Mouse (Mus musculus) kidney, embryonic 14.5 days (tissue): ENCODE measurements at regions not wholly inside any gene's neighbourhood (a gene's known extent, or its start where the extent isn't known, plus 50 kb on each side); places are given as distances from the start of the nearest gene placed in this dataset.

Experiments
- ATAC-seq: fragments of 200-750 bp; cut with Nextera tagmentation; 2 replicates; pipeline ENCODE4 v1.8.0; 2017; ENCODE audit warnings: moderate number of reproducible peaks, mild to moderate bottlenecking, moderate TSS enrichment, moderate library complexity; ENCODE audit not compliant: low FRiP score, low TSS enrichment
- H3K27ac ChIP-seq: fragments of 300-500 bp; sonication (generic); 2 replicates; pipeline ENCODE4 v1.5.1; 2014; ENCODE audit warnings: low read depth, mild to moderate bottlenecking, low read length, moderate library complexity, mixed read lengths
- H3K27me3 ChIP-seq: fragments of 300-500 bp; sonication (generic); 2 replicates; pipeline ENCODE4 v1.6.1; 2014; ENCODE audit warnings: mild to moderate bottlenecking, low read length; ENCODE audit not compliant: control insufficient read depth, insufficient read depth
- H3K36me3 ChIP-seq: fragments of 300-500 bp; sonication (generic); 2 replicates; pipeline ENCODE4 v1.6.1; 2014; ENCODE audit warnings: low read length, mixed read lengths; ENCODE audit not compliant: control insufficient read depth, insufficient read depth
- H3K4me1 ChIP-seq: fragments of 300-500 bp; sonication (generic); 2 replicates; pipeline ENCODE4 v1.6.1; 2014; ENCODE audit warnings: low read length, mixed read lengths; ENCODE audit not compliant: control insufficient read depth, insufficient read depth
- H3K4me2 ChIP-seq: fragments of 300-500 bp; sonication (generic); replicated peaks from 2 replicates; pipeline ENCODE4 v1.6.1; 2014; ENCODE audit warnings: low read depth, mild to moderate bottlenecking, low read length
- H3K4me3 ChIP-seq: fragments of 300-500 bp; sonication (generic); 2 replicates; pipeline ENCODE4 v1.5.1; 2014; ENCODE audit warnings: mild to moderate bottlenecking, low read length
- H3K9ac ChIP-seq: fragments of 300-500 bp; sonication (generic); 2 replicates; pipeline ENCODE4 v1.6.1; 2014; ENCODE audit warnings: low read depth, mild to moderate bottlenecking, low read length, moderate library complexity
- H3K9me3 ChIP-seq: fragments of 300-500 bp; sonication (generic); 2 replicates; pipeline ENCODE4 v1.6.1; 2016; ENCODE audit warnings: low read length; ENCODE audit not compliant: control insufficient read depth
- WGBS: fragments of 180-500 bp; shearing (Covaris S2); extraction: QIAGEN DNeasy Blood & Tissue Kit; methylation state at CpG from one replicate; pipeline ENCODE4 v1.1.7; 2014; 5-methylcytosine and 5-hydroxymethylcytosine counted together

GRCm38 (mm10) chr15:62302233-62302632, 1379.4 kb upstream of the A1bg start:
- H3K4me3 ChIP-seq, result no peak overlapping the region
- H3K4me2 ChIP-seq, result no peak overlapping the region
- WGBS, result 83% methylated on average over 3 of the region's 3 CpGs
- ATAC-seq, result no peak
- H3K9ac ChIP-seq, result no peak overlapping the region
- H3K36me3 ChIP-seq, result no peaks in the 10 kb centered on the region
- no peak overlapping the region for H3K27ac ChIP-seq
- no peaks in the 10 kb centered on the region for H3K4me1 ChIP-seq
- no peaks in the 10 kb centered on the region for H3K9me3 ChIP-seq
- no peaks in the 10 kb centered on the region for H3K27me3 ChIP-seq

- Histone ChIP-seq H3K9me3 (no peaks in the 10 kb centered on the region), H3K4me2 (no peak overlapping the region), H3K27me3 (no peaks in the 10 kb centered on the region), H3K27ac (no peak overlapping the region), H3K4me3 (no peak overlapping the region), H3K9ac (no peak overlapping the region), H3K4me1 (no peaks in the 10 kb centered on the region), H3K36me3 (no peaks in the 10 kb centered on the region)
- WGBS, result 91% methylated on average over 3 of the region's 3 CpGs
- no peak for ATAC-seq
These were observed 1378.8 kb upstream of the A1bg start for GRCm38 (mm10) chr15:62301567-62301966.

- H3K9ac ChIP-seq, result no peak overlapping the region
- no peak overlapping the region for H3K27ac ChIP-seq
- H3K9me3 ChIP-seq, result no peaks in the 10 kb centered on the region
- 0 out of 2 replicates have a peak, but pooled peaks cover 4% of the 10 kb centered on the region for H3K4me1 ChIP-seq
- no peaks in the 10 kb centered on the region for H3K27me3 ChIP-seq
- H3K4me2 ChIP-seq, result no peak overlapping the region
- no peaks in the 10 kb centered on the region for H3K36me3 ChIP-seq
- WGBS, result 93% methylated on average over 5 of the region's 5 CpGs
- ATAC-seq, result no peak
- H3K4me3 ChIP-seq, result no peak overlapping the region
These were observed 1374.3 kb upstream of the A1bg start for GRCm38 (mm10) chr15:62297138-62297537.

GRCm38 (mm10) chr15:62295233-62295927, 1372.6 kb upstream of the A1bg start:
- 35% methylated on average over 8 of the region's 8 CpGs for WGBS
- no peak overlapping the region for H3K4me2 ChIP-seq
- no peaks in the 10 kb centered on the region for H3K9me3 ChIP-seq
- no peak overlapping the region for H3K27ac ChIP-seq
- no peaks in the 10 kb centered on the region for H3K36me3 ChIP-seq
- H3K4me3 ChIP-seq, result no peak overlapping the region
- no peaks in the 10 kb centered on the region for H3K27me3 ChIP-seq
- 0 out of 2 replicates have a peak, but pooled peaks cover 4% of the 10 kb centered on the region for H3K4me1 ChIP-seq
- ATAC-seq, result 0 out of 2 replicates have a peak, but pooled peaks have one; percentile 69
- no peak overlapping the region for H3K9ac ChIP-seq

GRCm38 (mm10) chr15:62294786-62295185, 1372.0 kb upstream of the A1bg start:
- Histone ChIP-seq H3K36me3 (no peaks in the 10 kb centered on the region), H3K4me3 (no peak overlapping the region), H3K9ac (no peak overlapping the region), H3K9me3 (no peaks in the 10 kb centered on the region), H3K27ac (no peak overlapping the region), H3K27me3 (no peaks in the 10 kb centered on the region), H3K4me1 (0 out of 2 replicates have a peak, but pooled peaks cover 4% of the 10 kb centered on the region), H3K4me2 (no peak overlapping the region)
- ATAC-seq, result no peak
- 48% methylated on average over 3 of the region's 3 CpGs for WGBS

GRCm38 (mm10) chr15:62292876-62293275, 1370.1 kb upstream of the A1bg start:
- Histone ChIP-seq H3K4me1 (0 out of 2 replicates have a peak, but pooled peaks cover 4% of the 10 kb centered on the region), H3K36me3 (no peaks in the 10 kb centered on the region), H3K4me3 (no peak overlapping the region), H3K9me3 (no peaks in the 10 kb centered on the region), H3K27me3 (no peaks in the 10 kb centered on the region), H3K4me2 (no peak overlapping the region), H3K27ac (no peak overlapping the region), H3K9ac (no peak overlapping the region)
- 87% methylated on average over 3 of the region's 3 CpGs for WGBS
- ATAC-seq, result no peak

- Histone ChIP-seq H3K4me2 (no peak overlapping the region), H3K4me1 (peaks cover 4% of the 10 kb centered on the region; the same call in 1 of the 2 replicates), H3K9ac (no peak overlapping the region), H3K27ac (no peak overlapping the region), H3K4me3 (no peak overlapping the region), H3K27me3 (no peaks in the 10 kb centered on the region), H3K9me3 (no peaks in the 10 kb centered on the region), H3K36me3 (no peaks in the 10 kb centered on the region)
- ATAC-seq, result no peak
- WGBS, result 89% methylated on average over 4 of the region's 4 CpGs
These were observed 1367.9 kb upstream of the A1bg start for GRCm38 (mm10) chr15:62290687-62291086.

GRCm38 (mm10) chr15:62286666-62287655, 1364.1 kb upstream of the A1bg start:
- H3K27ac ChIP-seq, result no peak overlapping the region; the same call in 1 of the 2 replicates
- 35% methylated on average over 11 of the region's 11 CpGs for WGBS
- H3K9ac ChIP-seq, result no peak overlapping the region
- ATAC-seq, result peak; percentile 77; the same call in 1 of the 2 replicates
- no peaks in the 10 kb centered on the region for H3K36me3 ChIP-seq
- no peak overlapping the region for H3K4me3 ChIP-seq
- no peaks in the 10 kb centered on the region for H3K9me3 ChIP-seq
- no peaks in the 10 kb centered on the region for H3K27me3 ChIP-seq
- H3K4me2 ChIP-seq, result no peak overlapping the region
- no peaks in the 10 kb centered on the region; the same call in 1 of the 2 replicates for H3K4me1 ChIP-seq
